Mouse (Mus musculus): Measurements from ENCODE around the gene Zfp566.
A peak's percentile ranks its signal among the peaks of the same experiment; 100 is the strongest.

The Zfp566 gene

GRCm38 (mm10) chr7:30053591-30053990 lies 36.7 kb downstream of the Zfp566 start:
- DNase-seq (ENCODE audit: low spot score) = peak; percentile 21

GRCm38 (mm10) chr7:30050882-30051548 lies 39.3 kb downstream of the Zfp566 start, which contains the start of gene Zfp14:
Zfp14 (minus strand) TSS chr7:30051380.
- DNase-seq (ENCODE audit: low spot score) = peak; percentile 66

GRCm38 (mm10) chr7:30048126-30048525 lies 42.2 kb downstream of the Zfp566 start:
- peak; percentile 65 for DNase-seq (ENCODE audit: low spot score)

GRCm38 (mm10) chr7:30044354-30044753 lies 46.0 kb downstream of the Zfp566 start:
- DNase-seq (ENCODE audit: low spot score) = no peak

GRCm38 (mm10) chr7:30034331-30034730 lies 56.0 kb downstream of the Zfp566 start:
- no peak for DNase-seq (ENCODE audit: low spot score)

- no peak for DNase-seq (ENCODE audit: low spot score)
Observed at GRCm38 (mm10) chr7:30031379-30031778, 58.9 kb downstream of the Zfp566 start.

GRCm38 (mm10) chr7:30030677-30031076 lies 59.6 kb downstream of the Zfp566 start:
- peak; percentile 61 for DNase-seq (ENCODE audit: low spot score)

- DNase-seq (ENCODE audit: low spot score) = no peak
Observed at GRCm38 (mm10) chr7:30028572-30028971, 61.8 kb downstream of the Zfp566 start.

Data from adipocyte (in vitro differentiated cells).